Mouse (Mus musculus) G1E (cell line): Measurements from ENCODE around the gene Uba7.

ENCODE experiments used
- CTCF ChIP-seq: IDR thresholded peaks from 2 replicates; pipeline ENCODE4 v1.5.1; 2012; ENCODE audit warnings: low read depth, low read length, inconsistent platforms, mixed read lengths
- GATA2 ChIP-seq: IDR thresholded peaks from 2 replicates; pipeline ENCODE4 v1.6.1; 2012; ENCODE audit warnings: low read depth, low read length, inconsistent platforms, borderline replicate concordance

DNA sequence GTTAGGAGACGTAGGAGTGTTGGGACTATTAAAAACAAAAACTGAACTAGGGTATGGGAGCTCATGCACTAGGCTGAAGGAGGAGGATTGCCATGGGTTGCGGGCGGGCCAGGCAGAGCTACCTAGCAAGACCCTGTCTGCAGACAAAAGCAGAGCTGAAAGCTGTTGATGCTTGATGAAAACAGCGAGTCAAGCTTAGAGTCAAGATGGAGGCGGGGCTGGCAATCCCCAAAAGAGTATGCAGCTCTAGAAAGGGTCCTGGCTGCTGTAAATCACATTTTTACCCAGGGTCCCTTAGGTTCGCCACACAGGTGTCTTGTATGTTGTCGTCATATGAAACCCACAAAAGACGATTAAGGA is 28.2 kb downstream of the Uba7 start:
- TF ChIP-seq CTCF = no peak
- TF ChIP-seq GATA2 = no peak
